Mouse (Mus musculus): ENCODE measurements at regions not wholly inside any gene's neighbourhood (a gene's known extent, or its start where the extent isn't known, plus 50 kb on each side); places are given as distances from the start of the nearest gene placed in this dataset.

- Histone ChIP-seq H3K9me3 (ENCODE audit: control insufficient read depth, low read length) (no peaks in the 10 kb centered on the region), H3K4me3 (ENCODE audit: control insufficient read depth in 1 of 2, insufficient read depth in 1 of 2, low read depth in 1 of 2, low read length in 2 of 2) (no peak overlapping the region), H3K27ac (replicated peaks in 1 of 2; ENCODE audit: control insufficient read depth in 1 of 2, insufficient read depth in 1 of 2, low read depth in 2 of 2, low read length in 2 of 2) (no peak overlapping the region), H3K27me3 (ENCODE audit: control insufficient read depth, insufficient read depth, low read length) (no peaks in the 10 kb centered on the region), H3K36me3 (ENCODE audit: control insufficient read depth, insufficient read depth, low read length) (no peaks in the 10 kb centered on the region), H3K4me2 (ENCODE audit: low read length) (no peak overlapping the region), H3K4me1 (ENCODE audit: control insufficient read depth in 2 of 2, insufficient read depth in 2 of 2, low read length in 2 of 2) (no peaks in the 10 kb centered on the region), H3K9ac (ENCODE audit: low read length) (no peak overlapping the region)
- no peak for ATAC-seq (ENCODE audit: insufficient number of reproducible peaks, insufficient read depth, low FRiP score, low read depth)
These were observed 116.6 kb upstream of the Abcb5 start for GRCm38 (mm10) chr12:119082781-119083180.

- Histone ChIP-seq H3K9me3 (ENCODE audit: control insufficient read depth, low read length) (no peaks in the 10 kb centered on the region), H3K36me3 (ENCODE audit: control insufficient read depth, insufficient read depth, low read length) (no peaks in the 10 kb centered on the region), H3K27me3 (ENCODE audit: control insufficient read depth, insufficient read depth, low read length) (no peaks in the 10 kb centered on the region), H3K9ac (ENCODE audit: low read length) (no peak overlapping the region), H3K4me1 (ENCODE audit: control insufficient read depth in 2 of 2, insufficient read depth in 2 of 2, low read length in 2 of 2) (no peaks in the 10 kb centered on the region; a peak in 1 of 4 replicates), H3K27ac (replicated peaks in 1 of 2; ENCODE audit: control insufficient read depth in 1 of 2, insufficient read depth in 1 of 2, low read depth in 2 of 2, low read length in 2 of 2) (no peak overlapping the region), H3K4me3 (ENCODE audit: control insufficient read depth in 1 of 2, insufficient read depth in 1 of 2, low read depth in 1 of 2, low read length in 2 of 2) (no peak overlapping the region), H3K4me2 (ENCODE audit: low read length) (no peak overlapping the region)
- 65% methylated on average over 1 of the region's 1 CpGs for WGBS
- ATAC-seq (ENCODE audit: insufficient number of reproducible peaks, insufficient read depth, low FRiP score, low read depth) = no peak
These were observed 109.6 kb upstream of the Abcb5 start for GRCm38 (mm10) chr12:119075825-119076224.

- 80% methylated on average over 2 of the region's 2 CpGs for WGBS
- H3K4me2 ChIP-seq (ENCODE audit: low read length) = no peak overlapping the region
- no peak overlapping the region for H3K9ac ChIP-seq (ENCODE audit: low read length)
- no peak overlapping the region for H3K4me3 ChIP-seq (ENCODE audit: control insufficient read depth in 1 of 2, insufficient read depth in 1 of 2, low read depth in 1 of 2, low read length in 2 of 2)
- no peaks in the 10 kb centered on the region for H3K9me3 ChIP-seq (ENCODE audit: control insufficient read depth, low read length)
- no peaks in the 10 kb centered on the region for H3K36me3 ChIP-seq (ENCODE audit: control insufficient read depth, insufficient read depth, low read length)
- H3K27me3 ChIP-seq (ENCODE audit: control insufficient read depth, insufficient read depth, low read length) = no peaks in the 10 kb centered on the region
- no peaks in the 10 kb centered on the region; a peak in 1 of 4 replicates for H3K4me1 ChIP-seq (ENCODE audit: control insufficient read depth in 2 of 2, insufficient read depth in 2 of 2, low read length in 2 of 2)
- no peak overlapping the region for H3K27ac ChIP-seq (replicated peaks in 1 of 2; ENCODE audit: control insufficient read depth in 1 of 2, insufficient read depth in 1 of 2, low read depth in 2 of 2, low read length in 2 of 2)
- no peak for ATAC-seq (ENCODE audit: insufficient number of reproducible peaks, insufficient read depth, low FRiP score, low read depth)
These were observed 108.7 kb upstream of the Abcb5 start for GRCm38 (mm10) chr12:119074742-119075478.

- ATAC-seq (ENCODE audit: insufficient number of reproducible peaks, insufficient read depth, low FRiP score, low read depth) = no peak
- Histone ChIP-seq H3K27me3 (ENCODE audit: control insufficient read depth, insufficient read depth, low read length) (no peaks in the 10 kb centered on the region), H3K4me3 (ENCODE audit: control insufficient read depth in 1 of 2, insufficient read depth in 1 of 2, low read depth in 1 of 2, low read length in 2 of 2) (no peak overlapping the region), H3K9ac (ENCODE audit: low read length) (no peak overlapping the region), H3K36me3 (ENCODE audit: control insufficient read depth, insufficient read depth, low read length) (no peaks in the 10 kb centered on the region), H3K9me3 (ENCODE audit: control insufficient read depth, low read length) (no peaks in the 10 kb centered on the region), H3K4me1 (ENCODE audit: control insufficient read depth in 2 of 2, insufficient read depth in 2 of 2, low read length in 2 of 2) (no peaks in the 10 kb centered on the region; a peak in 1 of 4 replicates), H3K27ac (replicated peaks in 1 of 2; ENCODE audit: control insufficient read depth in 1 of 2, insufficient read depth in 1 of 2, low read depth in 2 of 2, low read length in 2 of 2) (no peak overlapping the region), H3K4me2 (ENCODE audit: low read length) (no peak overlapping the region)
These were observed 107.9 kb upstream of the Abcb5 start for GRCm38 (mm10) chr12:119074147-119074546.

GRCm38 (mm10) chr12:119070963-119071362, 104.7 kb upstream of the Abcb5 start:
- Histone ChIP-seq H3K4me1 (ENCODE audit: control insufficient read depth in 2 of 2, insufficient read depth in 2 of 2, low read length in 2 of 2) (peaks cover 0 to 3% of the 10 kb centered on the region in 2 experiments; a peak in 1 of 4 replicates), H3K27me3 (ENCODE audit: control insufficient read depth, insufficient read depth, low read length) (no peaks in the 10 kb centered on the region), H3K9me3 (ENCODE audit: control insufficient read depth, low read length) (no peaks in the 10 kb centered on the region), H3K4me2 (ENCODE audit: low read length) (no peak overlapping the region), H3K4me3 (ENCODE audit: control insufficient read depth in 1 of 2, insufficient read depth in 1 of 2, low read depth in 1 of 2, low read length in 2 of 2) (no peak overlapping the region), H3K9ac (ENCODE audit: low read length) (no peak overlapping the region), H3K36me3 (ENCODE audit: control insufficient read depth, insufficient read depth, low read length) (no peaks in the 10 kb centered on the region), H3K27ac (replicated peaks in 1 of 2; ENCODE audit: control insufficient read depth in 1 of 2, insufficient read depth in 1 of 2, low read depth in 2 of 2, low read length in 2 of 2) (no peak overlapping the region)
- ATAC-seq (ENCODE audit: insufficient number of reproducible peaks, insufficient read depth, low FRiP score, low read depth) = no peak
- WGBS = 79% methylated on average over 1 of the region's 1 CpGs

GRCm38 (mm10) chr12:119070446-119070845, 104.2 kb upstream of the Abcb5 start:
- ATAC-seq (ENCODE audit: insufficient number of reproducible peaks, insufficient read depth, low FRiP score, low read depth) = no peak
- no peak overlapping the region for H3K4me3 ChIP-seq (ENCODE audit: control insufficient read depth in 1 of 2, insufficient read depth in 1 of 2, low read depth in 1 of 2, low read length in 2 of 2)
- WGBS = 27% methylated on average over 1 of the region's 1 CpGs

GRCm38 (mm10) chr12:119069747-119070146, 103.5 kb upstream of the Abcb5 start:
- no peak overlapping the region for H3K27ac ChIP-seq (replicated peaks in 1 of 2; ENCODE audit: control insufficient read depth in 1 of 2, insufficient read depth in 1 of 2, low read depth in 2 of 2, low read length in 2 of 2)
- no peaks in the 10 kb centered on the region for H3K36me3 ChIP-seq (ENCODE audit: control insufficient read depth, insufficient read depth, low read length)
- no peak for ATAC-seq (ENCODE audit: insufficient number of reproducible peaks, insufficient read depth, low FRiP score, low read depth)
- no peak overlapping the region for H3K9ac ChIP-seq (ENCODE audit: low read length)
- WGBS = 75% methylated on average over 3 of the region's 3 CpGs
- no peak overlapping the region for H3K4me2 ChIP-seq (ENCODE audit: low read length)
- H3K4me1 ChIP-seq (ENCODE audit: control insufficient read depth in 2 of 2, insufficient read depth in 2 of 2, low read length in 2 of 2) = peaks cover 0 to 3% of the 10 kb centered on the region in 2 experiments; a peak in 1 of 4 replicates
- H3K4me3 ChIP-seq (ENCODE audit: control insufficient read depth in 1 of 2, insufficient read depth in 1 of 2, low read depth in 1 of 2, low read length in 2 of 2) = no peak overlapping the region
- no peaks in the 10 kb centered on the region for H3K9me3 ChIP-seq (ENCODE audit: control insufficient read depth, low read length)
- no peaks in the 10 kb centered on the region for H3K27me3 ChIP-seq (ENCODE audit: control insufficient read depth, insufficient read depth, low read length)

More at GRCm38 (mm10) chr12:119070446-119070845, 104.2 kb upstream of the Abcb5 start:
- Histone ChIP-seq H3K27ac (replicated peaks in 1 of 2; ENCODE audit: control insufficient read depth in 1 of 2, insufficient read depth in 1 of 2, low read depth in 2 of 2, low read length in 2 of 2) (no peak overlapping the region), H3K27me3 (ENCODE audit: control insufficient read depth, insufficient read depth, low read length) (no peaks in the 10 kb centered on the region), H3K4me2 (ENCODE audit: low read length) (no peak overlapping the region), H3K9ac (ENCODE audit: low read length) (no peak overlapping the region), H3K9me3 (ENCODE audit: control insufficient read depth, low read length) (no peaks in the 10 kb centered on the region), H3K4me1 (ENCODE audit: control insufficient read depth in 2 of 2, insufficient read depth in 2 of 2, low read length in 2 of 2) (peaks cover 0 to 3% of the 10 kb centered on the region in 2 experiments; a peak in 1 of 4 replicates), H3K36me3 (ENCODE audit: control insufficient read depth, insufficient read depth, low read length) (no peaks in the 10 kb centered on the region)

GRCm38 (mm10) chr12:119068079-119068478, 101.9 kb upstream of the Abcb5 start:
- no peaks in the 10 kb centered on the region for H3K9me3 ChIP-seq (ENCODE audit: control insufficient read depth, low read length)
- WGBS = 92% methylated on average over 2 of the region's 2 CpGs
- no peaks in the 10 kb centered on the region for H3K36me3 ChIP-seq (ENCODE audit: control insufficient read depth, insufficient read depth, low read length)
- H3K4me1 ChIP-seq (ENCODE audit: control insufficient read depth in 2 of 2, insufficient read depth in 2 of 2, low read length in 2 of 2) = 0 out of 4 replicates have a peak, but pooled peaks cover 0 to 3% of the 10 kb centered on the region in 2 experiments
- no peak overlapping the region for H3K4me2 ChIP-seq (ENCODE audit: low read length)
- H3K9ac ChIP-seq (ENCODE audit: low read length) = no peak overlapping the region
- no peak for ATAC-seq (ENCODE audit: insufficient number of reproducible peaks, insufficient read depth, low FRiP score, low read depth)
- no peak overlapping the region for H3K4me3 ChIP-seq (ENCODE audit: control insufficient read depth in 1 of 2, insufficient read depth in 1 of 2, low read depth in 1 of 2, low read length in 2 of 2)
- no peaks in the 10 kb centered on the region for H3K27me3 ChIP-seq (ENCODE audit: control insufficient read depth, insufficient read depth, low read length)
- H3K27ac ChIP-seq (replicated peaks in 1 of 2; ENCODE audit: control insufficient read depth in 1 of 2, insufficient read depth in 1 of 2, low read depth in 2 of 2, low read length in 2 of 2) = no peak overlapping the region
